Mouse (Mus musculus): ENCODE measurements around the gene Cdh16.
"Not testable (repeated sequence)": the region's sequence is repeated elsewhere in the genome, so short reads cannot be mapped to it uniquely, and the experiment has no call there.

Gene Cdh16

DNA sequence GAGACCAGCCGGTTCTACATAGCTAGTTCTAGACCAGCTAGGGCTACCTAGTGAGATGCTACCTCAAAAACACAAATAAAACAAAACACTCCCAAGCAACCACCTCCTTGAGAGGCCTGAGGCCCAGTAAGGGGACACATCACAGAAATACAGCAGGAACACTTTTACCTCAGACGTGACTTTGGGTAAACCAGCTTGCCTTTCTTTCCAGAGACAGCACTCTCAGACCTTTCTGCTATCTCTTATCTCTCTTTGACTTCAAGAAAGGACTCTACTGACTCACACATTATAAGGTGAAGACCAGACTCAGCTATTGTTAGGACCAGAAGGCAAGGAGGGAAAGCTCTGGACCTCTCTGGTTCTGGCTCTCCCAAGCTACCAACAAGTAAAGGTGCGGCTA lies 33.9 kb downstream of the Cdh16 start:
- in situ Hi-C loops (cut with MboI, MseI) = no loop called here

DNA sequence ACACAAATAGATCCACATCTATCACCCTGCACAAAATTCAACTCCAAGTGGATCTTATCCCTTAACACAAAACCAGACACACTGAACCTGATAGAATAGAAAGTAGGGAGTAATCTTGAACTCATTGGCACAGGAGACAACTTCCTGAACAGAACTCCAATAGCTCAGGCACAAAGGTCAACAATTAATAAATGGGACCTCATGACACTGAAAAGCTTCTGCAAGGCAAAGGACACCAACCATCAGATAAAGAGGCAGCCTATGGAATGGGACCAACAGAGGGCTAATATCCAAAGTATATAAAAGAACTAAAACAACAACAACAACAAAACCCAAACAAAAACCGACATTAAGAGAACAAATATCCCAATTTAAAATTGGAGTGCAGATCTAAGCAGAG lies 39.7 kb downstream of the Cdh16 start:
- in situ Hi-C loops (cut with MboI, MseI) = no loop called here

DNA sequence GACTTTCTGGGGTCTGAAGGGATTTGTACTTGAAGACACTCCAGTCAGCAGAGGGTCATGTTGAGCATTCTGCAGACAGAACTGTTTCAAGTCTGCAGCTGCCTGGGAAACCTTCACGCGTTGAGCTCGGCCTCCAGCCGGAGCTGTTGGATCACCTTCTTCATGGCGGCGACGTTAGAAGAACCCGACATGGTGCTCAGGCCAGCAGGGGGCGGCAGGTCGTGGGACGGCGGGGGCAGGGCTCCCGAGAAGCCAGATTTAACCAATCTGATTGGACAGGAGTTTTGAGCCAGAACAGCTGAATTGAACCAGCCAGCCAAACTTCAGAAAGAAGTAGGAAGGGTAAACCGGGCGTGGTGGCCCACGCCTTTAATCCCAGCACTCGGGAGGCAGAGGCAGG lies 46.6 kb downstream of the Cdh16 start:
- in situ Hi-C loops (cut with MboI, MseI) = not testable (repeated sequence)

DNA sequence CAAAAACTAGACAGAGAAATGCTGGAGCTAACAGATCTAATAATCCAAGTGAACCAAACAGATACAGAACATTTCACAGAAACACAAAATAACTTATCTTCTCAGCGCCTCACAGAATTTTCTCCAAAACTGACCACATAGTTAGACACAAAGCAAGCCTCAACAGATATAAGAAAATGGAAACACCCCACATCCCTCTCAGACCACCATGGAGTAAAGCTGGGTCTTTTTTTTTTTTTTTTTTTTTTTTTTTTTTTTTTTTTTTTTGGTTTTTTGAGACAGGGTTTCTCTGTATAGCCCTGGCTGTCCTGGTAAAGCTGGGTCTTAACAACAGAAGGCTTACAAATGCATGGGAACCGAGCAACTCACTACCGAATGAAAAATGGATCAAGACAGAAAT lies 47.4 kb downstream of the Cdh16 start:
- in situ Hi-C loops (cut with MboI, MseI) = no loop called here

DNA sequence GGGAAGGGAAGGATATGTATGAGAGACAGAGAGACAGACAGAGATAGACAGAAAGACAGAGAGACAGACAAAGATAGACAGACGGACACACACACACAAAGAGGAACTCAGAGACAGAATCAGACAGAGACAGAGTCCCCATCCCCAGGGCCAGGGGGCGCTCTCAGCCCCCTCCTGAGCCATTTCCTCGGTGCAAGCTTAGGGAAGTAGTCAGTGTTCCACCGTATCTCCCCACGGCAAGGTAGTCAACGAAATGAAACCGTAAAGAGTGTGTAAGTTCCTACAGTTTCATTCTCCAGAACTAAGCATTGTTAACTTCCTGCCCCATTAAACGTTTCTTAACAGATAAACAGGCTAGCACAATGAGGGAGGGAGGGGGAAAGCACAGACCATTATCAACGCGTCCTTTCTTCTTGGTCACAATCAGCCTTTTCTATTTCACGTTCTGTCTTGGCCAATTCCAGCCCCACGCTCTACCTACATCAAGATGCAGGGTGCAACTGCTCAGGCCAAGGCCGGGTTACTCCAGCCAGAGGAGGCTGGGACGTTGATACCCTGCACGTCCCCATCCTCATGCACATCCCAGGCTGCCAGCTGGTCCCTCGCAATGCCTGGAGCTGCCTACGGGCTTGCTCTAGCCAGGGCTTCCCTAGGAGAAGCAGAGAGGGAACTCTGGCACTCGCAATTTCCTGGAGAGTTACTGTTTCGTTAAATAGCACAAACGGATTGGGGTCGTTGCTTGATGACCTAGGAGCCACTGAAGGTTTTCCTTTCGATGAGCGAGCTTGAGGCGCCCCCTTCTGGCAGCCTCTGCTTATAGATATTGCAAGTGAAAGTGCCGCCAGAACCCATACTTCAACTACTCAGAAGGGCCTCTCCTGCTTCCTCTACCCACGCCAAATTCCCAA lies 53.5 kb downstream of the Cdh16 start:
- in situ Hi-C loops (cut with MboI, MseI) = no loop called here

DNA sequence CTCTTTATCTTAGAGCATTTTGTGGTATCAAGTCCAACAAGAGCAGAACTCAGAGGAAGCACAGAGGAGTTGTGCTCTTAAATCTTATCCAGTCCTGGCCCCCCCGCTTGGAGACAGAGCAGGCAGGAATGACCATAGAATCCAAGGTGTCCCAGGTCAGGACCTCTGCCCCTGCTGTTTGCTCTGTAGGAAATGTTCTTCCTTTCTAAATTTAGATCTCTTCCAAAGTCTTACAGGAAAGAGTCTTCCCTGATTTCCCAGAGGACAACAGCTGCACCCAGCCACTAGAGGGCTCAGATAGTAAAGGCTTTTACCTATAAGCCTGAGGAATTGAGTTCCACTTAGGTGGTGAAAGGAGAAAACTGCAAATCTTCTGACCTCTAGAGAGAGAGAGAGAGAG lies 54.6 kb downstream of the Cdh16 start:
- in situ Hi-C loops (cut with MboI, MseI) = loop anchor here (10.0 kb wide), 1 partner anchor 225 kb away; no protein-coding TSS in a partner anchor

DNA sequence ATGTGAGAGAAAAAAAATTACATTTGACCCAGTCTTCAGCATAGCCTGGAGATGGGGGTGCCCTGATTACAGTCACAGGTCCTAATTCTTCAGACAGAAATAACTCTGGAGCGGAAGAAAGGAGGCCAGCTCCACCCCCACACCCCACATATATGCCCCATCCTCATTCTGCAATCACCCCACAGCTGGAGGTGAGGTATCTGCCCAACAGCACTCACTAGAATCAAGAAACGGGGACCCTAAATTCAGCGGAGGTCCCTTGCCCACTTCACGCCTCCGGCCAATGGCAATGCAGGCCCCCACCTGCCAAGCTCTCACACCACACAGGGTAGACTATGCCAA lies 58.8 kb downstream of the Cdh16 start:
- in situ Hi-C loops (cut with MboI, MseI) = loop anchor here (10.0 kb wide), 1 partner anchor 221 kb away; no protein-coding TSS in a partner anchor

DNA sequence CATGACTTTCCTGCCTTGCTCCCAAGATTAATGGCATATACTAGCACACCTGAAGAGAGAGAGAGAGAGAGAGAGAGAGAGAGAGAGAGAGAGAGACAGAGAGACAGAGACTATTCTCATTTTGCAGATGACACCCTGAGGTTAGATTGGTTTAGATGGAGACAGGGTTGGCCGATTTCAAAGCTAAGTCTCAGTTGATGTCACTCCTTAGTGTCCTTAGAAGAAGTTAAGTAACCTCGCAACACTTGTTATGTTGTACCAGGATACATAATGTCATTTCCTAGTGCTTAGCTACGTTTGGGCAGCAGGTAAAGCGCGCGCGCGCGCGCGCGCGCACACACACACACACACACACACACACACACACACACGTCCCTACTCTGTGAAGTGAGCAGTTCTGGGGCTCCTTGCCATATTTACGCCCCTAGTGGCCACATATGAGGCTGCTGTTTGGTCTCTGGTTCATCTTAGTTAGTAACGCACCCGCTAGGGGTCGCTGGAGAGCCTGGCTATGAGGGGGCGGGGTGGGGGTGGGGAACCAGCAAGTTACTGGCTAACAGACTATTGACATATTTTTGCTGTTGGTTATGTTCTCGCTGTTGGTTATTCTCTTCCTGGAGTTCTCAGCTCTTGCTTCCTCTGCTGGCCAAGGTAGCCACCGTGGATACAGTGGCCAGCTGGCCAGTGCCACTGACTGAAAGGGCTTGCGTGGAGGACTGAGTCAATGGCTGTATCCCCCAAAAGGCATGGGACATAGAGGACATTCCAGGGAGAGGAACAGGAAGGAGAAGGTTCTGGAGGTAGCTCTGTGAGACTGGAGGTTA lies 59.4 kb downstream of the Cdh16 start:
- in situ Hi-C loops (cut with MboI, MseI) = loop anchor here (10.0 kb wide), 1 partner anchor 220 kb away; no protein-coding TSS in a partner anchor

DNA sequence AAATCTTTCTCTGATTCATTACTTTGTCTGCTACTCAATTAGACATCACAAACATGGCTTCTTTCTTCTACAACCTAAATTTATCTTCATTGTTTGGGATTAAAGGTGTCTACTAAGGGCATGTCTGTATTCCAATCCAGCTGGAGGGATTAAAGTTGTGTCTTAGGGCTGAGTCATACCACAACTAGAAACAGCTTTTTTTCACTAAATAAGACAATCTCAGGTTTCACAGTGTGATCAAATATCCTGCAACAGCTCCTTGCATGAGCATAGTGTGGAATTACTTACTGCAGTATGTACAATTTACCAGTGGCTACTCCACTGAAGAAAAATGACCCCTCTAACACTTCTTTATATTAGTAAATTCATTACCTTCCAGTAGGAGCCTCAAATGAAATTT lies 63.5 kb downstream of the Cdh16 start:
- in situ Hi-C loops (cut with MboI, MseI) = loop anchor here (10.0 kb wide), 1 partner anchor 216 kb away; no protein-coding TSS in a partner anchor

DNA sequence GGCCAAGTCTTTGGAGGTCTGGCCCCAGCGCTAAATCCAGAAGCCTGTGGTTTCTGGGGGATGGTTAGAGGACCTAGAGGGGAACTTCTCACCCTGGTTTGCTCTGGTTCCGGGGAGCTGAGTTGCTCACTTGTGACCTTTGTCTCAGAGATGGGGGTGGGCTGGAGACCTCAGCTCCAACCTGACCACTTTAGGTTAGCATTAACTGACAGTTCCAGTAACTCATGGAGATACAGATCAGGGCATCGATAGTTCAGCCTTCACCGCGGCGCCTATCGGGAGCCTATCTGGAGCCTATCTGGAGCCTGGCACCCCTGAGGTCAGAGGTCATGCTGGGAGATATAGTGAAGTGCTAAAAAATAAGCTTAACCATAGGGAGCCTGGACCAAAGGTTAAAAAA lies 67.0 kb downstream of the Cdh16 start:
- in situ Hi-C loops (cut with MboI, MseI) = no loop called here

DNA sequence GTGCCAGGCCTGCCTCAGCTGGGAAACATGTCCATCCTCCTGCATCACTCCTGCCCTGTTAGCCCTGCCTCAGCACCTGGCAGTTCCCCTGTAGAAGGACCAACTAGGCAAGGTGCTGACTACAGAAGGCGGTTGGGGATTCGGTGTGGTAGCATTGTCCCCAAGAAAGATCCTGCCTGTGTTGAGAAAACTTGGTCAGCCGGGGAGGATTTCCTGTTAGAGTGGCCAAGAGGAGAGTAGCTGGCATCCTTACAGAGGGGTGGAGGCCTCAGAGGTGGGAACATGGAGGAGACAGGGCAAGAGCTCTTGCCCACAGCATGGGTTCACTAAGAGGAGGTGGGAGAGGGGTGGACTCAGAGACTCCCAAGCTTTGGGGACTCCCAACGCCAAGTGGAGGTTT lies 69.0 kb downstream of the Cdh16 start:
- in situ Hi-C loops (cut with MboI, MseI) = no loop called here

Measured in regulatory T cell (primary cell).